Mouse (Mus musculus): ENCODE measurements around the gene Rela. TPM values are rescaled to one million over a fixed set of nuclear protein-coding genes. Genes with fewer than 3 reads are reported as not detected.

Gene Rela
- 10 to 100 TPM; 25.4 to 30.2 TPM for total RNA-seq (2021)
- long read RNA-seq, experiment 1, transcript Rela-201 (11 exons, 2,716 nt): major isoform, 8 of 16 reads
- long read RNA-seq, experiment 1, partial matches to known transcripts: 2 of 16 reads
- long read RNA-seq, experiment 1, other reads (novel, unspliced or antisense): 3 of 16 reads
- long read RNA-seq, experiment 2, transcript Rela-201 (11 exons, 2,716 nt): major isoform, 5 of 11 reads
- long read RNA-seq, experiment 2, partial matches to known transcripts: 2 of 11 reads
- long read RNA-seq, experiment 2, other reads (novel, unspliced or antisense): 3 of 11 reads

GRCm38 (mm10) chr19:5637069-5638047 lies at the start of gene Rela:
TSS of gene Rela (plus strand) at chr19:5637483.
- DNase-seq: peak; percentile 95 to 96

GRCm38 (mm10) chr19:5589159-5589558 lies 48.1 kb upstream of the Rela start:
- DNase-seq: no peak

GRCm38 (mm10) chr19:5591888-5592287 lies 45.4 kb upstream of the Rela start:
- no peak for DNase-seq

- DNase-seq: no peak
Observed at GRCm38 (mm10) chr19:5599224-5599623, 38.1 kb upstream of the Rela start.

- peak; percentile 81 to 86 for DNase-seq
Observed at GRCm38 (mm10) chr19:5601752-5602541, 35.3 kb upstream of the Rela start, which contains the start of gene Rnaseh2c. TSS of gene Rnaseh2c (plus strand) at chr19:5601873.

GRCm38 (mm10) chr19:5603664-5604063 lies 33.6 kb upstream of the Rela start:
- no peak for DNase-seq

- DNase-seq: peak in 1 of 2 experiments; percentile 10
Observed at GRCm38 (mm10) chr19:5605126-5605525, 32.2 kb upstream of the Rela start.

- no peak for DNase-seq
Observed at GRCm38 (mm10) chr19:5606196-5606595, 31.1 kb upstream of the Rela start.

- DNase-seq: no peak
Observed at GRCm38 (mm10) chr19:5607705-5608410, 29.4 kb upstream of the Rela start.

GRCm38 (mm10) chr19:5608707-5609106 lies 28.6 kb upstream of the Rela start:
- peak in 1 of 2 experiments; percentile 4 for DNase-seq

GRCm38 (mm10) chr19:5609171-5609546 lies 28.1 kb upstream of the Rela start:
- no peak for DNase-seq

GRCm38 (mm10) chr19:5609547-5610404 lies 27.5 kb upstream of the Rela start, which contains the start of gene Kat5:
TSS of gene Kat5 (minus strand) at chr19:5610237.
- DNase-seq: peak; percentile 94 to 97

- no peak for DNase-seq
Observed at GRCm38 (mm10) chr19:5611973-5612372, 25.3 kb upstream of the Rela start.

- no peak for DNase-seq
Observed at GRCm38 (mm10) chr19:5612762-5613411, 24.4 kb upstream of the Rela start.

- no peak for DNase-seq
Observed at GRCm38 (mm10) chr19:5614953-5615352, 22.3 kb upstream of the Rela start.

GRCm38 (mm10) chr19:5620007-5620406 lies 17.3 kb upstream of the Rela start:
- no peak for DNase-seq

- DNase-seq: no peak
Observed at GRCm38 (mm10) chr19:5621884-5622283, 15.4 kb upstream of the Rela start.

- no peak for DNase-seq
Observed at GRCm38 (mm10) chr19:5625311-5625710, 12.0 kb upstream of the Rela start.

GRCm38 (mm10) chr19:5629907-5630306 lies 7.4 kb upstream of the Rela start:
- DNase-seq: no peak

- DNase-seq: no peak
Observed at GRCm38 (mm10) chr19:5632120-5632519, 5.2 kb upstream of the Rela start.
